Mouse (Mus musculus): Measurements from ENCODE around the gene Egr4.

- TF ChIP-seq TAL1 (IDR thresholded peaks at IDR 0.05; ENCODE audit: low read length) (no peak), GATA1 (IDR thresholded peaks at IDR 0.05; ENCODE audit: low read length) (no peak)
These were observed 33.4 kb downstream of the Egr4 start for GRCm38 (mm10) chr6:85479979-85480378.

All from erythroblast, embryonic 14.5 days (primary cell).